Mouse (Mus musculus): ENCODE measurements around the gene Fndc1. TPM values are rescaled to one million over a fixed set of nuclear protein-coding genes. Genes with fewer than 3 reads are reported as not detected.

Fndc1 gene
- total RNA-seq, 2 experiments from 2014 or later, result 29.8 to 33.9 TPM

- DNase-seq (ENCODE audit: low spot score), result peak; percentile 62
Observed at GRCm38 (mm10) chr17:7821553-7822186, 5.4 kb downstream of the Fndc1 start.

- no peak for DNase-seq (ENCODE audit: low spot score)
Observed at GRCm38 (mm10) chr17:7820176-7820575, 6.9 kb downstream of the Fndc1 start.

GRCm38 (mm10) chr17:7816602-7817001, 10.5 kb downstream of the Fndc1 start:
- DNase-seq (ENCODE audit: low spot score), result no peak

- no peak for DNase-seq (ENCODE audit: low spot score)
Observed at GRCm38 (mm10) chr17:7814433-7814832, 12.7 kb downstream of the Fndc1 start.

GRCm38 (mm10) chr17:7808043-7808442, 19.1 kb downstream of the Fndc1 start:
- DNase-seq (ENCODE audit: low spot score), result no peak

GRCm38 (mm10) chr17:7805105-7805504, 22.0 kb downstream of the Fndc1 start:
- no peak for DNase-seq (ENCODE audit: low spot score)

GRCm38 (mm10) chr17:7802483-7802882, 24.6 kb downstream of the Fndc1 start:
- DNase-seq (ENCODE audit: low spot score), result no peak

GRCm38 (mm10) chr17:7799894-7800293, 27.2 kb downstream of the Fndc1 start:
- DNase-seq (ENCODE audit: low spot score), result no peak

GRCm38 (mm10) chr17:7795584-7795983, 31.5 kb downstream of the Fndc1 start:
- DNase-seq (ENCODE audit: low spot score), result no peak

GRCm38 (mm10) chr17:7795168-7795567, 31.9 kb downstream of the Fndc1 start:
- DNase-seq (ENCODE audit: low spot score), result no peak

GRCm38 (mm10) chr17:7794093-7794492, 33.0 kb downstream of the Fndc1 start:
- DNase-seq (ENCODE audit: low spot score), result peak; percentile 44

GRCm38 (mm10) chr17:7790512-7790911, 36.6 kb downstream of the Fndc1 start:
- no peak for DNase-seq (ENCODE audit: low spot score)

GRCm38 (mm10) chr17:7774101-7774500, 53.0 kb downstream of the Fndc1 start:
- no peak for DNase-seq (ENCODE audit: low spot score)

- DNase-seq (ENCODE audit: low spot score), result no peak
Observed at GRCm38 (mm10) chr17:7759786-7760185, 67.3 kb downstream of the Fndc1 start.

GRCm38 (mm10) chr17:7755001-7755400, 72.1 kb downstream of the Fndc1 start:
- peak; percentile 31 for DNase-seq (ENCODE audit: low spot score)

GRCm38 (mm10) chr17:7753383-7753782, 73.7 kb downstream of the Fndc1 start:
- no peak for DNase-seq (ENCODE audit: low spot score)

GRCm38 (mm10) chr17:7749051-7749815, 77.9 kb downstream of the Fndc1 start:
- DNase-seq (ENCODE audit: low spot score), result peak; percentile 30

- no peak for DNase-seq (ENCODE audit: low spot score)
Observed at GRCm38 (mm10) chr17:7746841-7747240, 80.3 kb downstream of the Fndc1 start.

- no peak for DNase-seq (ENCODE audit: low spot score)
Observed at GRCm38 (mm10) chr17:7744976-7745375, 82.1 kb downstream of the Fndc1 start.

GRCm38 (mm10) chr17:7740988-7741387, 86.1 kb downstream of the Fndc1 start:
- DNase-seq (ENCODE audit: low spot score), result no peak

GRCm38 (mm10) chr17:7722991-7723390, 104.1 kb downstream of the Fndc1 start:
- DNase-seq (ENCODE audit: low spot score), result no peak

GRCm38 (mm10) chr17:7718886-7719285, 108.2 kb downstream of the Fndc1 start:
- DNase-seq (ENCODE audit: low spot score), result peak; percentile 28

GRCm38 (mm10) chr17:7717945-7718344, 109.2 kb downstream of the Fndc1 start:
- no peak for DNase-seq (ENCODE audit: low spot score)
